Mouse (Mus musculus) megakaryocyte progenitor cell, adult 5-6 weeks (primary cell): ENCODE results near the gene Rftn2. TPM values are rescaled to one million over a fixed set of nuclear protein-coding genes. Genes with fewer than 3 reads are reported as not detected.
A peak's percentile ranks its signal among the peaks of the same experiment; 100 is the strongest.

Experiments
- ATAC-seq: replicated peaks from 2 replicates; pipeline ENCODE4 v1.8.0; 2016; ENCODE audit warnings: mild to moderate bottlenecking, moderate TSS enrichment, inconsistent platforms; ENCODE audit not compliant: poor library complexity
- total RNA-seq, 2 experiments: library from RNA; stranded (forward) in 1 of 2; stranded (reverse) in 1 of 2; fragments of 157-497, 149-512 nt in 1 of 2; fragments of 200-1000 nt in 1 of 2; gene quantifications; 2 replicates each; pipeline versions ENCODE4 v1.2.3 to v1.2.4; 2015 to 2017

The Rftn2 gene
- total RNA-seq (2015): 0.71 and 0.86 TPM in 2 replicates
- total RNA-seq (2017): 1.3 and 2.5 TPM in 2 replicates

- 0 out of 2 replicates have a peak, but pooled peaks have one; percentile 6 for ATAC-seq
Observed at GRCm38 (mm10) chr1:55226011-55226857, at the start of gene Rftn2. Gene Rftn2 (minus strand): TSS chr1:55226782.

- ATAC-seq: peak; percentile 74
Observed at GRCm38 (mm10) chr1:55265447-55265846, 38.9 kb upstream of the Rftn2 start.

DNA sequence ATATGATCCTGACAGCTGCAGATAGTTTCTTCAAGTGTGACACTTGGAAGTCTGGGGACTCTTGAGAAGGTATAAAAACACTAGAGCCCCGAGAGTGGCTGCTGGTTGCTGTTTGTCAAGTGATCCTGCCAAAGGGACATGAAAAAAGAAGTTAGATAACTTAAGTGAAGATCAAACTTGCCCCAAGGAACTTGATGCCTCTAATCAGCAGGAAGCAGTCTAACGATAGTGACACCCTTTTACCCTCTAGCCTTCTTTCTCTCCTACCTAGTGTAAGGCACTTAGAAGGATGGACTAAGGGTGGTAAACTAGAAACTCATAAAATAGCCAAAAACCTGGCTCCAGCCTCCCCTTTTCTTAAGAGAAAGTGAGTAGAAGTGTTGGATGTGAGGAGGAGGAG lies 37.8 kb upstream of the Rftn2 start:
- peak; percentile 53 for ATAC-seq

- no peak for ATAC-seq
Observed at GRCm38 (mm10) chr1:55246374-55246773, 19.8 kb upstream of the Rftn2 start.

GRCm38 (mm10) chr1:55239237-55239636 lies 12.7 kb upstream of the Rftn2 start:
- ATAC-seq: peak; percentile 64

- ATAC-seq: no peak
Observed at GRCm38 (mm10) chr1:55238496-55238895, 11.9 kb upstream of the Rftn2 start.

DNA sequence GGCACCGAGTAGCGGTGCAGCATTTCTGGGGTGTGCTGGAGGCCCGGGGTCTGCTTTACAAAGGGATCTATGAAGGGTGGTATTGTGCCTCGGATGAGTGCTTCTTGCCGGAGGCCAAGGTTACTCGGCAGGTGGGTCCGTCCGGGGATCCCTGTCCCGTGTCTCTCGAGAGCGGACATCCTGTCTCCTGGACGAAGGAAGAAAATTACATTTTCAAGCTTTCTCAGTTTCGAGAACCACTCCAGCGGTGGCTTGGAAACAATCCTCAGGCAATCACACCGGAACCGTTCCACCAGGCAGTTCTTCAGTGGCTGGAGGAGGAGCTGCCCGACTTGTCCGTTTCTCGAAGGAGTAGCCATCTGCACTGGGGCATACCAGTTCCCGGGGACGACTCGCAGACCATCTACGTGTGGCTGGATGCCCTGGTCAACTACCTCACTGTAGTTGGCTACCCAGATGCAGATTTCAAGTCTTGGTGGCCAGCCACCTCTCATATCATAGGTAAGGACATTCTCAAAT lies 11.1 kb upstream of the Rftn2 start:
- peak; percentile 6; the same call in 1 of the 2 replicates for ATAC-seq

DNA sequence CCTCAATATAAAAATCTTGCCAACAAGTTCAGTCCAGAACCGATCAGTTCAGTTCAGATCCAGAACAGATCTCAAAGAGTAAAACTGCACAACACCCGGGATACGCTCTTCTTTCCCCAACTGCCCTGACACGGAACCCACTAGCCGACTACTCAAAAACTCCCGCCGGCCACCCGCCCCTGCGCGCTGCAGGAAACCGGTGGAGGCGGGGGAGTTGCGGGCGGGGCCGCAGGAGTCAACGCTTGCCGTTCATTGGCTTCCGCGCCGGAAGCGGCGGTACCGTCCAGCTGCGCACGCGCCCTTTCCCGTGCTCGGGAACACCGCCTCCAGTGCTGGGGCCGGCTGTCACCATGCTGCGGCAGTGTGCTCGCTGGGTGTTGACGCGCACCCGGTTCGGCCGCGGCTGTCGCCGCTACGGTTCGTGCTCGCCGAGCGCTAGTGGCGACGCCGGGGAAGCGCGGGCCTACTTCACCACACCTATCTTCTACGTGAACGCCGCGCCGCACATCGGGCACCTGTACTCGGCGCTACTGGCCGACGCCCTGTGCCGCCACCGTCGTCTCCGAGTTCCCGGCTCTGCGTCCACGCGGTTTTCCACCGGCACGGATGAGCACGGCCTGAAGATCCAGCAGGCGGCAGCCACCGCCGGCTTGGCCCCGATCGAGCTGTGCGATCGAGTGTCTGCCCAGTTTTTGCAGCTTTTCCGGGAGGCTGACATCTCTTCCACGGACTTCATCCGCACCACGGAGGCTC lies 10.5 kb upstream of the Rftn2 start, which contains the start of gene Mars2:
Gene Mars2, plus strand, starts transcription at position 288 of the 753 bp plus-strand sequence.
- peak; percentile 92 for ATAC-seq

GRCm38 (mm10) chr1:55236487-55236886 lies 9.9 kb upstream of the Rftn2 start:
- ATAC-seq: no peak

DNA sequence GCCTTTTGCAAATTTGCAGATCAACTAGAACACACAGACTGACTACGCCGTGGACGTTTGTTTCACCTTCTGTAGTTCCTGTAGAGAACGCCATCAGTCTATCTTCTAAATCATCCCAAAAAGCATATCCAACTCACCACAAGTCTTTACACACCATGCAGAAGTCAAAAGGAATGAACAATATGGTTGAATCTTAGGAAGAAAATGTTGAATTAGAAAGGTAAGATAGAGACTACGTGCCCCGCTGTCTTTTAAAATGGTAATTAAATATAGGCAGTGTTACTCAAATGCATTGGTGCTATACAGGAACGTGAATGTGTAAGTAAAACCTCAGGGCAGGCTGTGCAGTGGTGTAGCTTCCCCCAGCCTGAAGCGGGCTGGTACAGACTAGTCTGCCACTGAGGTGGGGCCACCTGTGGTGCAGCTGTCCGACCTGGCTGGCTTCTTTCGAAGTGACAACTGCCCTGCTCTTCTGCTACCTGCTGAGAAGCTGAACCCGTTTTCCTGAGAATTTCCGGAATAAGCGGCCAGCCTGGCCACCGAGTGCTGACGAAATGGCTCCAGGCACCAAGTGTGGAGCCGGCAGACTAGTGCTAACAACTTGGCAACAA lies 8.4 kb upstream of the Rftn2 start:
- no peak for ATAC-seq

- no peak for ATAC-seq
Observed at GRCm38 (mm10) chr1:55228256-55228884, 1.8 kb upstream of the Rftn2 start.

- ATAC-seq: no peak
Observed at GRCm38 (mm10) chr1:55227376-55227775, 794 bp upstream of the Rftn2 start.

- ATAC-seq: no peak
Observed at GRCm38 (mm10) chr1:55225398-55225797, 1.2 kb downstream of the Rftn2 start.

GRCm38 (mm10) chr1:55224111-55224510 lies 2.5 kb downstream of the Rftn2 start:
- 0 out of 2 replicates have a peak, but pooled peaks have one; percentile 11 for ATAC-seq

GRCm38 (mm10) chr1:55223026-55223425 lies 3.6 kb downstream of the Rftn2 start:
- no peak for ATAC-seq

GRCm38 (mm10) chr1:55221352-55221751 lies 5.2 kb downstream of the Rftn2 start:
- no peak for ATAC-seq

DNA sequence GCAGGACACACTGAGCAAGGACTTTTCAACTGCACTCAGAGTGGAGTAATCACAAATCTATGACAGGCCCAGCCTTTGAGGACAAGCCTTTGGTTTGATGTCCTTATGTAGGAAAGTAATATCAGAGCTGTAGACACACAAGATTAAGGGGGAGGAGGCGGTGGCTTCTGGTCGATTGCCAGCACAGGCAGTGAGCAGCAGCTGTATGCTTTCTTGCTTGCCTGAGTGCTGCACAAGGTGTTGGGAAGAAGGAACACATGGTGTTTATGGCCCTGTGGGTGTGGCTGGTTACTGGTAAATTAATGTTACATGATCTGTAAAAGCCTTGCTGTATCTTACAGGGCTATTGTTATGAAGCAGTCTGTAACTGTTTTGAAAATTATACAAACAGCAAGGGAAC lies 9.4 kb downstream of the Rftn2 start:
- ATAC-seq: peak; percentile 67

DNA sequence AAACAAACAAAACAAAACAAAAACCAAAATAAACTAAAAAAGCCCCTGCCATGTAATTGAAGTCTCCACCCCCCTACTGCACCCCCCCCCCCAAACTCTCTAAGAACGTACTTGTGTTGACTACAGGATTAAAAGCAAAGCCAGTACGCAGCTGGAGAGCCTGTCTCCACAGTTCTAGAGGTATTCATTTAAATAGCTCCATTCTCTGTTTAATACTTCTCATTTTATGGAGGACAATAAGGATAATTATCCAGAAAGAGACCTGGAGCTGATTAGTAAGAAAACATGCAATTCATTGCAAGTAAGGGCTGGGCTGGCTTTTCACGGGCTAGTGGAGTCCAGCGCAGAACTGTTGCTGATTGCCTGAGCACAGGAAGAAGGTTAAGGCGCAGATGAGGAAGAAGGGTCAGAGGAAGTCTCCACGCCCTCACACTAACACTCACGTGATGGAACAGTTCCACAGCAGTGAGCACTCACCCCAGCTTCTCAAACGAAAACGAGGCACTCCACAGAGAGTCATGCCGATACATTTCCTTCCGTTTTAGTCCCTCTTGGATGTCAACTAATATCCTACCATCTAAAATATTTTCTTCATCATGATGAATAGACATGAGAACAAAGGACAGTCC lies 11.3 kb downstream of the Rftn2 start:
- ATAC-seq: peak; percentile 90

DNA sequence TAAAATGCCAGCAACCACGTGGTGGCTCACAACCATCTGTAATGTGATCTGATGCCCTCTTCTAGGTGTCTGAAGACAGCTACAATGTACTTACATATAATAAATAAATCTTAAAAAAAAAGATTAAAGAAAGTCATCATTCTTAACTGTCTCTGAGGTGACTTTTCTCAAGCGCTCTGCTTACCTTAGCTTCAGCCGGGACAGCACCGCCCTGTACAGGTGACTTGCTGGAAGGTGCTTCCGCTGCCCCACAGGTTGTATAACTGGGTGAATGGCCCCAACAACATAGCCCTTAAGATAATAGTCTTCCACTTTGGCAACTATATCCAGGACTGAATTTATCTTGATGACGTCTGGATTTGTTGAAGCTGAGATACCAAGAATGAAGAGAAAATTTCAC lies 12.6 kb downstream of the Rftn2 start:
- no peak for ATAC-seq

DNA sequence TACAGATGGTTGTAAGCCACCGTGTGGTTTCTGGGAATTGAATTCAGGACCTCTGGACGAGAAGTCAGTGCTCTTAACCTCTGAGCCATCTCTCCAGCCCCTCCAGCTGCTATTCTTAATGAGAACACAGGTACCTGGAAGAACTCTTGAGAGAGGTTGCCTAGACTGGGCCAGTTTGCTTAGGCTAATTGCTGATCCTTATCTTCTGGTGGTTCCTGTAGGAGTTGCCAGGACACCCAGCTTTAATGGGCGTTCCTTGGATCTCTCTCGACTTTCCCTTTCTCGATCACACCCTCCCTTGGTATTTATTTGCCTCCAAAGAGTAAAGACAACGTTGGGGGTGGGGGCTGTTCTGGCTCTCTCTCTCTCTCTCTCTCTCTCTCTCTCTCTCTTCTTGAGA lies 13.1 kb downstream of the Rftn2 start:
- ATAC-seq: no peak
